Mouse (Mus musculus) stomach, postnatal 0 days (tissue): ENCODE data around the gene Esrrg.

Source experiments
- CTCF ChIP-seq: IDR thresholded peaks from 2 replicates; pipeline ENCODE4 v1.5.1; 2016; ENCODE audit warnings: antibody characterized with exemption, low read depth, mild to moderate bottlenecking, moderate library complexity
- EP300 ChIP-seq: optimal IDR thresholded peaks from 2 replicates; pipeline ENCODE3; 2016; ENCODE audit warnings: antibody characterized with exemption

- TF ChIP-seq CTCF (no peak), EP300 (no peak)
These were observed 471.8 kb downstream of the Esrrg start for GRCm38 (mm10) chr1:188080261-188080875.
